Comparison of ENCODE assay signal across 8 mouse cellular contexts in the genomic region with DNA sequence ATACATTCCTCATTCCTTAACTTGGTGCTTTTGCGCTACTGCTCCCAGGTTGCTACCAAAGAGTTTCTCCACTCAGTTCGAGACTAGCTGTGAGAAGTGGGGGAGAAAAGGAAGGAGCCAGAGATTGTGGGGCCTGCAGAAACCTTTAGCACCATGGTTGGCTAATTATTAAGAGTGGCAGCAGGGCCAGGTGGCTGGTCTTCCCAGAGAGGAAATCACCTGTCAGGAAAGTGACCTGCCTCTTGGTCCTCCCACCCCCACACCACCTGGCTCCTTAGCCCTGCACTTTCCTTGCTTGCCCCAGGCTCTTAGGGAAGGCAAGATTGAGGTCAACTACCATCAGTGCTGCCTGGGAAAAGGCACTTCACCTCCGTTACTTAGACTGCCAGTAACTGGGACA. TPM values are rescaled to one million over a fixed set of nuclear protein-coding genes. Genes with fewer than 3 reads are reported as not detected.
DNase-seq lines count a peak whose midpoint lies in the region; ATAC-seq and TF ChIP-seq lines count a peak whose summit lies in the region.

No protein-coding gene starts in this region.

- H3K4me3 ChIP-seq in heart, embryonic 10.5 days = peak overlapping the region; percentile 66
- peak overlapping the region; percentile 82 for H3K4me3 ChIP-seq in E14TG2a.4 (replicated peaks; ENCODE audit: low read length)
- H3K4me3 ChIP-seq in forebrain, embryonic 13.5 days = peak overlapping the region; percentile 55
- peak overlapping the region; percentile 67 for H3K4me3 ChIP-seq in liver, embryonic 13.5 days (replicated peaks)

- ATAC-seq in forebrain, embryonic 13.5 days = no peak
- no peak for ATAC-seq in liver, embryonic 13.5 days (ENCODE audit: low read depth)
- ATAC-seq in inflammation-experienced regulatory T-cells, adult 6 months = no peak

- no peaks in the 10 kb centered on the region for H3K27me3 ChIP-seq in heart, embryonic 10.5 days (ENCODE audit: insufficient read depth, poor library complexity, severe bottlenecking)
- H3K27me3 ChIP-seq in E14TG2a.4 (ENCODE audit: insufficient read depth, low read length) = no peaks in the 10 kb centered on the region
- H3K27me3 ChIP-seq in forebrain, embryonic 13.5 days = no peaks in the 10 kb centered on the region
- H3K27me3 ChIP-seq in liver, embryonic 13.5 days = no peaks in the 10 kb centered on the region

- TF ChIP-seq CTCF in E14TG2a.4 (conservative IDR thresholded peaks at IDR 0.05; ENCODE audit: low read length) = no peak

- H3K9ac ChIP-seq in forebrain, embryonic 13.5 days = peak overlapping the region; percentile 66; the same call in 1 of the 2 replicates
- peak overlapping the region; percentile 29; the same call in 1 of the 2 replicates for H3K9ac ChIP-seq in liver, embryonic 13.5 days

- 30% methylated on average over 3 of the region's 3 CpGs for WGBS in heart, embryonic 10.5 days
- 22% methylated on average over 3 of the region's 3 CpGs for WGBS in forebrain, embryonic 13.5 days
- WGBS in liver, embryonic 13.5 days (ENCODE audit: insufficient replicate concordance) = 28% methylated on average over 3 of the region's 3 CpGs

- no peaks in the 10 kb centered on the region for H3K9me3 ChIP-seq in heart, embryonic 10.5 days
- H3K9me3 ChIP-seq in E14TG2a.4 (ENCODE audit: low read length) = no peaks in the 10 kb centered on the region
- H3K9me3 ChIP-seq in forebrain, embryonic 13.5 days (replicated peaks) = no peaks in the 10 kb centered on the region
- H3K9me3 ChIP-seq in liver, embryonic 13.5 days (replicated peaks) = no peaks in the 10 kb centered on the region

- H3K4me2 ChIP-seq in forebrain, embryonic 13.5 days = peak overlapping the region; percentile 65
- H3K4me2 ChIP-seq in liver, embryonic 13.5 days = peak overlapping the region; percentile 73

- H3K36me3 ChIP-seq in heart, embryonic 10.5 days = no peaks in the 10 kb centered on the region
- H3K36me3 ChIP-seq in E14TG2a.4 (ENCODE audit: insufficient read depth, low read length) = no peaks in the 10 kb centered on the region
- no peaks in the 10 kb centered on the region for H3K36me3 ChIP-seq in forebrain, embryonic 13.5 days (ENCODE audit: poor library complexity, severe bottlenecking)
- no peaks in the 10 kb centered on the region for H3K36me3 ChIP-seq in liver, embryonic 13.5 days

- no peak for DNase-seq in heart, embryonic 10.5 days (ENCODE audit: low spot score)
- no peak for DNase-seq in heart, postnatal 4 days
- DNase-seq in liver, embryonic 13.5 days = peak; percentile 0
- DNase-seq in right cerebral cortex, postnatal 14 days = no peak
- DNase-seq in thymus, postnatal 4 days = no peak

- H3K27ac ChIP-seq in heart, embryonic 10.5 days = peak overlapping the region; percentile 87
- H3K27ac ChIP-seq in forebrain, embryonic 13.5 days = no peak overlapping the region
- H3K27ac ChIP-seq in liver, embryonic 13.5 days = peak overlapping the region; percentile 34; the same call in 1 of the 2 replicates

- no peaks in the 10 kb centered on the region for H3K4me1 ChIP-seq in heart, embryonic 10.5 days
- H3K4me1 ChIP-seq in E14TG2a.4 (replicated peaks; ENCODE audit: low read depth, low read length) = peaks cover 20% of the 10 kb centered on the region; the same call in 1 of the 2 replicates
- peaks cover 18% of the 10 kb centered on the region for H3K4me1 ChIP-seq in forebrain, embryonic 13.5 days
- peaks cover 9% of the 10 kb centered on the region for H3K4me1 ChIP-seq in liver, embryonic 13.5 days (replicated peaks)

RNA-seq across cellular contexts. Expression of a gene that starts 0.5 kb away (rescaled TPM):
- polyA plus RNA-seq in heart, embryonic 10.5 days (2016; fragmentation: Nextera tagmentation; extraction: Ambion mirVana) = 8.7 and 12.1 TPM in 2 replicates
- total RNA-seq in heart, postnatal 4 days (2021) = 10 to 100 TPM in 1 of 2 experiments, 1 to 10 TPM in 1; 9.7 to 10.2 TPM
- polyA plus RNA-seq in forebrain, embryonic 13.5 days (2015; fragmentation: Nextera tagmentation; extraction: Ambion mirVana) = 9.7 and 11.3 TPM in 2 replicates
- 2.4 and 2.5 TPM in 2 replicates for polyA plus RNA-seq in liver, embryonic 13.5 days (2015; fragmentation: Nextera tagmentation; extraction: Ambion mirVana)
- 1 to 10 TPM; 2.4 to 6.7 (median 6.3) TPM for polyA plus RNA-seq in inflammation-experienced regulatory T-cells, adult 6 months (2017; shearing (Covaris generic))
